Mouse (Mus musculus) lung, postnatal 10 days (tissue): ENCODE data around the gene Chkb.
A peak's percentile ranks its signal among the peaks of the same experiment; 100 is the strongest.

Source experiments
- DNase-seq: peaks from one replicate; pipeline ENCODE4 v3.0.0; 2021

The Chkb gene

DNA sequence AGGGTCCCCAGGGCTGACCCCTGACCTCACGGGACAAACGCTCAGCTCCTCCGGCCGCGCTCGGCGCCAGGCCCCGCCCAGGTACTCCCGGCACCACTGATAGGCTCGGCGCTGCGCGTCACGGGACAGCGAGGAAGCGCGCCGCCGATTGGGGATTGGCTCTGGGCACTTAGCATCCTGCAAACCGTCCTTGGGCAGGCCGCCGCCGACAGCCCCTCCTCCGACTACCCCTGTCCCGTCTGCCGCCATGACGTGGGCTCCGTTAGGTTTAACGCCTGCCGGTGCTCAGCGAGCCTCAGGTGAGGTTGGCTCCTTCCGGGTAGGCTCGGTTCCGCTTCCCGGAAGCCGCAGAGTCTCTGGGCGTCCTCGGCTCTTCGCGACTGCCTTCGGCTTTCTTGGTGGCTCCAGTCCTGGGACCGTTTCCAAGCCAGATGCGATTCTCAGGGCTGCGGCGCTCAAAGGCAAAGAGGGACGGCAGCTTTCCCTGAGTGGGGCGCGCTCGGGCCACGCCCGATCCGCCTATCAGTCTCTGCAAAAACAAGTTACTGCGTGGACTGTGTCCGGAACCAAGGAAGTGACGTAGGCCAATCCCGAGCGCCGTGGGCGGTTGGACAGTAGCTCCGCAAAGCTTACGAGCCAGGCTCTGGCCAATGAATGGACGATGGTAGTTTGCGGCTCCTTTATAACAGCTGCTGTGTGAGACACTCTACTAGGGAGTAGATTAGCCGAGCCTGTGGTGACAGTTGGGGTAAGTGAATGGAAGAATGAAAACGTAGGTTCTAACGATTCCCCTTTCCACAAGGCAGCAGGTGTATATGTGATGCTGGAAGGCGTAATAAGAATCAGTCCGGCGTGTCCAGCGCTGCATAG lies at the start of gene Chkb, which contains the start of the genes C730034F03Rik and Gm44502:
Chkb (minus strand) TSS at position 557 of the 870 bp plus-strand sequence.
C730034F03Rik (plus strand) TSS at position 238 of the 870 bp plus-strand sequence.
Gm44502 (minus strand) TSS at position 345 of the 870 bp plus-strand sequence.
- DNase-seq: peak; percentile 95

DNA sequence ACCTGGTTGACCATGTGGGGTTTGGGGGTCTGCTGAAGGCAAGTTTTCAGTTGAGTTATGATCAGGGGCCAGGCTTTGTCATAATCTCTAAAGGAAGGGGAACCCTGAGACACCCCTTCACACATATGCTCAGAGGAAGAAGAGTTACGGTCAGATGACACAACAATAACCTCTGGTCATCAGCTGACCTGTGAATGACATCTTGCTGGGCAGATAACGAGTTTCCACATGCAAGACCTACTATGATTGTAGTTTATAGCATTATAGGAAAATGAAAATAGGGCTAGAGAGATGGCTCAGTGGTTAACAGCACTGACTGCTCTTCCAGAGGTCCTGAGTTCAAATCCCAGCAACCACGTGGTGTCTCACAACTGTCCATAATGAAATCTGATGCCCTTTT lies 48.9 kb upstream of the Chkb start:
- no peak for DNase-seq

DNA sequence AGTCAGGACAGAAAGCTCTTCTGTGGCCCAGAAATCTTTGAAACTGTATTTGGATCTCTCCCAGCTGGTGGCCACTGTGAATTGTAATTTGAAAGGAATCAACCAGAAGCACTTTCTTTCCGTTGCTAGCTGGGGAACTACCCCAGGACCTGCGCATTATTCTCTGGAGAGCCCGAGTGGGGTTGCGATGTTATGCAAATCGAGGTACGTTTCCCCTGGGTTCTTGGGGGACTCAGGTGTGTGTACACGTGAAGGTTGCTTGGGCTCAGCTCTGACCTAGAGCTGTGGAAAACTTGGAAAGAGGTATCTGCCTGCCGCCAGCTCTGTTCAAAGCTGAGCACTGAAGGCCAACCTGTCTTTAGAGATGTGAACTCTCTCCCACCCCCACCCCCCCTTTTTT lies 48.1 kb upstream of the Chkb start:
- no peak for DNase-seq

DNA sequence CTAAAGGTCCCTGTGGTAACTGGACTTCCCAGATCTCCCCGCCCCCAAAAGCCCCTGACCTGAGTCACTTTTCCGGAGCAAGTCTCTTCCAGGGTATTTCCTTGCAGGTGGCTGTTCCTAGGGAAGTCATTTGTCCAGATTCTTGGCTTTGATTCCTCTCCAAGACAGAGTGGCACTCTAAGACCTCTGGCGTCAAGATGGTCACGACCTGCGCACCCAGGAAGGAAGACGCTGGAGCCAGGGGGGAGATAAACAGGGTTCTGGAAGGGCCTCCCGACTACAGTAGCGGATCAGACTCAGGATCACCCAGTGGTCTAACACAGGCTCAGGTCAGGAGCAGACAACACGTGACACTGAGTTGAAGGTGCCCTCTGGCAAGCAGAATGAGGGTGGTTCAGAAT lies 47.4 kb upstream of the Chkb start, which contains the start of gene Arsa:
Arsa (minus strand) TSS at position 335 of the 401 bp plus-strand sequence.
- peak; percentile 44 for DNase-seq

DNA sequence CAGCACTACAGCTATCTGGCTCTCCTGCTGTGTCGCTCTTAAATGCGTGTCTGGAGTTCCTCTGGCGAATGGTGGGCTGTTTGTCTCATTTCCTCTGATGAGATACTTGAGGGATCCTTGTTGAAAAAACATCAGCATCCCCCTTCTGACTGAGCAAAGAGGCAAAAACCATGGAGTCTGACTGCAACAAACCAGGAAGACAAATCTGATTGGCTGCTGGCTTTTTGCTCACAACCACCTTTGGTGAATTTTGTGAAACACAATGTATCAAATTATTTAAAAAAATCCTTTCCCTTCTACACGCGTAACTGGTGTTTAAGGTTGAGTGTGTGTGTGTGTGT lies 46.7 kb upstream of the Chkb start:
- DNase-seq: no peak

DNA sequence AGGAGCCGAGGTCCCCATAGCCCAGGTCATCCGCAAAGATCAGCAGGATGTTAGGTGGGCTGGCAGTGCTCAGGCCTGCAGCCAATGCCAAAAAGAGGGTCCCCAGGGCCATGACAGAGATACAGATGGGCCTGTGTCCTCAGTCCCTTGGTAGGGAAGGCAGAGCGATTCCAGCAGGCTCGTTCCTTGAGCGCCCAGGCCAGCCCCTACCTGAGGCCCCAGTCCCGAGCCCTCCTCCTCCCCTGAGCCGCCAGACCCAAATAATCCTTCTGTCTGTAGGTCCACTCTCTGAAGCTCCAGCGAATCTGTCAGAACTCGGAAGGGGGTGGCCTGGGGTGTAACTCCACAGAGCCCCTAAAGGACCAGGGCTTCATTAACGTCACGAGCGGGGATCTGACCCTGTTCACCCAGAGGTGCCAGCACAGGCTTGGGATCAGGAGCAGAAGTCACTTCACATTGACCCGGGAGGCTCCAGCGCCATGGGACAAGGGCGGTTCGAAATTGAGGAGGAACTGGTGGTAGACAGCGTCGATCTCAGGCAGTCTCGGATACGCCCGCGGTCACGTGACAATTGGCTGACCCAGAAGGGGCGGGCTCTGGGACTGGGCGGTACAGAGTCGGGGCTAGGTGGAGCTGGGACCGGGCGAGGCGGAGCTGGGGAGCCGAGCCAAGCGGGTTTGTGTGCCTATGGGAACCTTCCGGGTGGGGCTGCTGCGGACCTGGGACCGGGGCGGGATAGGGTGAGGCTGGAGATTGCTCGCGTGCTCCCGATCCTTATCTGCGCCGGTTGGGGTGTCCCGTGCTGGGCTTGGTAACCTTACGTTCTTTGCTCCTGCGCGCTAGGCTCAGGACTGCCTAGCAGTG lies 46.1 kb upstream of the Chkb start:
- peak; percentile 98 for DNase-seq

DNA sequence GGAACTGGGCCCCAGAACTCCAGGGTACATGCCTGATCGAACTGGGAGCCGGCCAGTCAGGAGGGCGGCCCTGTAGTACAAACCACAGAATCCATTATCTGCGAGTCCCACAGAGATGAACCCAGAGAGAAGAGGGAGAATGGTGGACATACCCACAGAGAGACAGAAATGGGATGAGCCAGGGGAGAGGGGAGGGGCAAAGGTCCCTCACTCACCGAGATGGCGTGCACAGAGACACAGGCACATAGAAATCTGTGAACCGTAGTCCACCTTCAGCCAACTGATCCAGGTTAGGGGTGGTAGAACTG lies 45.5 kb upstream of the Chkb start:
- no peak for DNase-seq

DNA sequence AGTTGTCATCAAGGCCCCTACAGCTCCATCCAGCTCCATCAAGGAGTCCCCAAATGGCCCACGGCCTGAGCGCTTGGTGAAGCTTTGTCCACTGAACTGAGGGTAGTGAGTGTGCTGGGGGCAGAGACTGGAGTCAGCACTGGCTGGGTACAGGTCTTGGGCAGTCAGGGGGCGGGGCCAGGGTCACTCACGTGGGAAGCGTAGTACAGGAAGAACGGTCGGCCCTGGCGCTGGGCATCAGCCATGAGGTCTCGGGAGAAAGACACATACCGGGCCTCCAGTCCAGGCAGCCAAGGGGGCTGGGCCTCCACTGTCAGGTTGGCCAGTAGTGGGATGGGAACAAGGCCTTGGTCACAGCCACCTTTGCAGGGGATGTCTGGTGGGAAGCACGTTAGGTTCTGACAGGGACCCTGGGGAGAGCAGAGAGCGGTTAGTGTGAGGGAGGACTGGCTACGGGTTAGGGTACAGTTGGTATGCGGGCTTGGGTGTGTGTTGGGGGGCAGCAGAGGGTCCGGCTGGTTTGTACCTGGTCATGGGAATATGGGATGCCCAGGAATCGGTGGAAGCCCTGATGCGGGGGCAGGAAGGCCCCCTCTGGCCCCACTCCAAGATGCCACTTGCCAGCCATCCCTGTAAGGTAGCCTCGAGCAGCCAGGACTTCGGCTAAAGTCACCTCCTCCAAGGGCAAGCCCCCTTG lies 45.0 kb upstream of the Chkb start:
- peak; percentile 31 for DNase-seq

DNA sequence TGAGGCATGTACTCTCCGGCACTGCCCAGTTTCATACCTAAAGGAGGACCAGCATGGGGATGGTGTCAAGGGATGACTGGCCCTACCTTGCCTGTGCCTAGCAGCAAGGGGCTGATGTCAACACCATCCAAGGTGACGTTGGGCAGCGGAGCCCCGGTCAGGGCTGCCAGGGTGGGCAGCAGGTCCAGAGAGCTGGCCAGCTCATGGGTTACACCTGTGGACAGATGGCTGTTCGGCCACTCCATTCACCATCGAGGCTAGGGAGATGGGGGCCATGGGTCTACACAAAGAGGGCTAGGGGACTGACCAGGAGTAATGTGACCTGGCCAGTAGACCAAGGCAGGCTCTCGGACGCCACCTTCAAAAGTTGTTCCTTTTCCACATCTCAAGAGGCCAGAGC lies 44.2 kb upstream of the Chkb start:
- DNase-seq: no peak

DNA sequence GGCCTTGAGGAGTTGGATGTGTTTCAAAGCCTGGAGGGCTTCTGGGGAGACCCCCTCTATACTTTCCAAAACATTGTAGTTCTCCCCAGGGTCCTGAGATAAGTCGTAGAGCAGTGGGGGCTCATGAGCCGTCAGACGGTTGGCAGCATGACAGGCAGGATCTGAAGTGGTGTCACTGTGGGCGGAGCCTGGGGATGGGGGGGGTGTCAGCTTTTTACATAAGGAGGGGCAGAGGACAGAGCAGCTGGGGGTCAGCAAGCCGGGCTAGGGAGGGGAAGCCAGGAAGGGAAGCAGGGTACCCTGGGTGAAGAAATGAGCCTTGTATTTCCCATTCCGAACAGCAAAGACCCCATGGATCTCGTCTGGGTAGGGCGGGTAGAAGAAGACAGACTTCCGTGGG lies 43.7 kb upstream of the Chkb start:
- DNase-seq: no peak

DNA sequence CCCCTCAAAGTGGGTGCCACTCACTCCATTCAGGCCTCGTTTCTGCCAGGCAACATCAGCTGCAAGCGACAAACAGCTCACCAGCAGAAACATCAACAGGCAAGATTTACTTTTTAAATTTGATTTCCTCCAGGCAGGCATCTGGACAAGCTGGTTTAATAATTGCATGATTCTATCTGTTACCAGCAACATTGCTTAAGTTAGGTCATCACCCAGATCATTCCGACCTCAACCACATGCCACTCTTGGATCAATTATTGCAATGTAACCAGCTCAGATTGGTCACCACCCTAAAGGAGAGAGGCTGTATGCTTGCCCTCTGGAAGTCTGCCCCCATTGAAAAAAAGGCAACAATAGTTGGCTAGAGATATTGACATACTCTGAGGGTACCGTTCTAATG lies 41.8 kb upstream of the Chkb start:
- no peak for DNase-seq

DNA sequence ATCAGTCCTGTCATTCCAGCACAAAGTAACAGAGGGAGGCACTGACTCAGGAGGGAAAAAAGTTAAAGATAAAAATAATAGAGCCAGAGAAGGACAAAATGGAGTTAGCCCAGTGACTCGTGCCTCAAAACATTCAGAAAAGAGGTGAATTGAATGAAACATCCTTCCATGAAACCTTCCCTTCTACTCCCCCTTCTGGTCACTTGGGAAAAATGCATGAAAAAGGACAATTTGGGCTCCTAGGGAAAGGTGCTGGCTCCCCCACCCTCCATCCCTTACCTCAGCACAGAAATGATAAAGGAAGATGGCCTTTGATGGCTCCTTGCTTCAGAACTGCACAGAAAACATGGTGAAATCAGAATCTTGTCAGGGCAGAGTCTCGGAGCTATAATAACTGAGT lies 38.9 kb upstream of the Chkb start:
- peak; percentile 22 for DNase-seq

DNA sequence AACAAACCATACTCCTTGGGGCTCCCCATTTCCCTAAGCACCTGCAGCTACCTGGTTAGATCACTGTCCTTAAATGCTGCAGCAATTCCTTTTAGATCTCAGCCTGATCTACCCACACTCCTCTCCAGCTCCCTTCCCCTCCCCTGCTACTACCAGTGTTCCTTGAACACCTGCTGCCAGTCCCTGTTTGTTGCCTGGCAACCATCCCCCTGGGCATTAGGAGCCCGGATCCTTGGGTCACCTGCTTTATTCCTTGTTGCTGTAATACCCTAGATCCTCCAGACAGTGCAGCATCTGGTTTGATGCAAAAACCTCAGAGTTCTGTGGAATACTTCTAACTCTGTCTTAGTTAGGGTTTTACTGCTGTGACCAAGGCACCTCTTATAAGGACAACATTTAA lies 35.3 kb upstream of the Chkb start:
- DNase-seq: no peak

DNA sequence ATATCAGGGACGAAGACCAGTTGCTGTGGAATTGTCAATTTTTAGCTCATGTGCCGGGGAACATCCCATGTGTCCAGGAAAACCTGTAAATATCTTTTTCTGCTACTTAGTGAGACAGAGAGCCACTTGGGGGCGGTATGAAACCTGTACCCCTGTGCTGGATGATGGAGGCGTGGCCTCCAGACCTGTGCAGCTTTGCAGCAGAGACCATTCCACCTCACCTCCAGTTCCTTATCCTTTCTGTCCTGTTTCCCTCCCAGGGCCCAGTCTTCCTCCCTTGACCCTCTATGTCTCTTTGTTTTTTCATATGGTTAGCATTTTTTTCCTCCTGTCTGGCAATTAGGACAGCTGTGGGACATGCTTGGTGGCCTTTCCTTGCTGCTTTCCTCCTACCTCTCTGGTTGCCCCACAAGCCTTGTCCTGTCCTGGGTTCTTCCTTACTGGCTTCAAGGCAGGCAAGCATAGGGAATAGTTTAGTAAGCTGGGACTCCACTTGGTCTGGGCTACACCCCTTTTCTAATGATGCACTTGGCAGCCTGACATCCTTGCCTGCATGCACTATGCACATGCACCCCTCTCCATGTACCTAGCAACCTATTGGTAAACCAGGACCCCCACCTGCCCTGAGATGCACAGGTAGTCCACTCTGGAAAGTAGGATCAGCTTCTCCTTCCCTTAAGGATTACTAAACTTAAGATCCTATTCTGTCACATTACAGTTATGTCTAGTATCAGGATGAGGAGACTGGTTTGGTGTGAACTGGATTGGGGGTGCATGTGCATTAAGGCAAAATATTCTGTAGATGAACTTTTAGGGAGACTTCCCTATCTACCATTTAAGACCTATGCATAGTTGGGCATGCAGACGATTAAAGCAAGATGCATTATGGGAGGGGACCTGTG lies 33.9 kb upstream of the Chkb start:
- peak; percentile 31 for DNase-seq

DNA sequence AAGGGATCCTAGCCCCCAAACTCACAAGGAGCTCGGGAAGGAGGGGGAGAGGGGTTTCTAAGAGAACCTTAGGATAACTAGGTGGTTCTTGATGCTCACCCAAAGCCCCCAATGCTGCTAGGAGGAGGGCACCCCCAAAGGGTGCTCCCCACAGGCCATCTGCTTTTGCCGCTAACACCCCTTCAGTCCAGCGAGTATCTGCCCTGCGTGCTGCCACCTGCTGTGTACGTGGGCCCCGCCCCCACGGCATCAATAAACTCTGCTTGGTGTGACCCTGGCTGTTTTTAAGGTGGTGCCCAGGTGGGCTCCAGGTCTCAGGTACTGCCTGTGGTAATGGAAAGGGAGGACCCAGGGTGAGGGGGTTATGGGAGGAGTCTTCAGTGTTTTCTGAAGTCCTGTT lies 32.5 kb upstream of the Chkb start:
- DNase-seq: no peak

DNA sequence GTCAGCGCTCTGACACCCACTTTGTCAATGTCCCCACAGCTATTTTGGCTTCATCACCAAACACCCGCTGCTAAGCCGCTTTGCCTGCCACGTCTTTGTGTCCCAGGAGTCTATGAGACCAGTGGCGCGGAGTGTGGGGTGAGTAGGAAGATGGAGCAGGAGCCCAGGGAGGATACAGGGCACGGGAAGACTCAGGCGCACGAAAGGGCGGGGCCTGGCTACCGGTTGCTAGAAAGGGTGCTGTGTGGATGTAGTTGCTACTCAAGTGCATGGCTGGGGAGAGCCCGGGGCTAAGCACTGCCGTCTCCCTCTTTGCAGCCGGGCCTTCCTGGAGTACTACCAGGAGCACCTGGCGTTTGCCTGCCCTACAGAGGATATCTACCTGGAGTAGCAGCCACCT lies 31.6 kb upstream of the Chkb start:
- no peak for DNase-seq

DNA sequence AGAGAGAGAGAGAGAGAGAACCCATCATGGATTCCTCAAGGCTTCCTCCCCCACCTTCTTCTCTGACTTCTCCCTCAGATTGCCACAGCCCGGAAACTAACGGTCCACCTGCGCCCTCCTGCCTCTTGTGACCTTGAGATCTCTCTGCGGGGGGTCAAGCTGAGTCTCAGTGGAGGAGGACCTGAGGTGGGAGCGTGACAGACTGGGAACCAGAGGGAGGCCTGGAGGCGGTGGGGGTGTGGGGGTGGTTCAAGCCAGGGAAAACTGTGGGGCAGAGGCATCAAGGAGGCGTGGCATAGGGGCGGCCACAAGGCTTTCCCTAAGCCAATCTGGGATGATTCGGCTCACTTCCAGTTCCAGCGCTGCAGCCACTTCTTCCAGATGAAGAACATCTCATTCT lies 30.6 kb upstream of the Chkb start:
- no peak for DNase-seq

DNA sequence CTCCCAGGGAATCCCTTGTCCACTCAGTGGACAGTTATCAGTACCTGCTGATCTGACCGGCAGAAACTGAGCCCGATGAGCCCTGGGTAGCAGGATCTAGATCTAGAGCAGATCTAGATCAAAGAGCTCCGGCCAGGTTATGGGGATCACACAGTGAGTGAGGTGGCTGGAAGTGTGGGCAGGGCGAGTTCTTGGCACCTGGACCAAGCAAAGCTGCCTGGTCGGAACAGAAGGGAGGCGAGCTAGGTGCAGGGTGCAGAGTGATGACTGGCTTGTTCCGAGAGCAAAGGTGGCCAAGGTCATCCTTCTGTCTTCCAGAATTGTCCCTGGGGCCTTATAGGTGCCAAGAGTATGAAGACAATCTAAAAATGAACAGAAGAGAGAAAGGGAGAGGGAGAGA lies 30.1 kb upstream of the Chkb start:
- DNase-seq: no peak

DNA sequence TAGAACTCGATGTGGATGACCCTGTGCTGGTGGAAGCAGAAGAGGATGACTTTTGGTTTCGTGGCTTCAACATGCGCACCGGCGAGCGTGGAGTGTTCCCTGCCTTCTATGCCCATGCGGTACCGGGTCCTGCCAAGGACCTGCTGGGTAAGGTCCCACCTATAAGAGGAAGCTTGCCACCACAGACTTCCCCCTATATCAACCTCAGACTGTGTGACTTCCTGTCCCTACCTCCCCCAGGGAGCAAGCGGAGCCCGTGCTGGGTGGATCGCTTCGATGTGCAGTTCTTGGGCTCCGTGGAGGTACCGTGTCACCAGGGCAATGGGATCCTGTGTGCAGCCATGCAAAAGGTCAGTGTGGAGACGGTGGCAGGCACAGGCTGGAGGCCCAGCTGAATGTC lies 29.2 kb upstream of the Chkb start:
- no peak for DNase-seq

DNA sequence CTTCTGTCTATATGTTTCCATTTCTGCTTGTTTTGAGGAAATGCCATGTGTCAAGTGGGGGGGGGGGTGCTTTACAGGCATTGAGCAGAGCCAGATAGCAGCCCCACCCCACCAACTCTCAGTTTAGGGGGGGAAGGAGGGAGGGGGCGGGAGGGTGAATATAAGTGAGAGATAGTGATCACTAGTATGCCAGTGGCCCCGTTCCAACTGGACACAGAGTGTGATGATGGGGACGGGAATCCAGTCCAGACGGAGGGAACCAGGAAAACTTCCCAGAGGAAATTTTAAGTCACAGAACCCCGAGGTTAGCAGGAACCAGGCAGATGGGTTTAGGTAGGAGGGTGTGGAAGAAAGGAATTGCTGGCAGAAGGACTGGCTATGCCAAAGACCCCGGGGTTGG lies 25.9 kb upstream of the Chkb start:
- DNase-seq: no peak

DNA sequence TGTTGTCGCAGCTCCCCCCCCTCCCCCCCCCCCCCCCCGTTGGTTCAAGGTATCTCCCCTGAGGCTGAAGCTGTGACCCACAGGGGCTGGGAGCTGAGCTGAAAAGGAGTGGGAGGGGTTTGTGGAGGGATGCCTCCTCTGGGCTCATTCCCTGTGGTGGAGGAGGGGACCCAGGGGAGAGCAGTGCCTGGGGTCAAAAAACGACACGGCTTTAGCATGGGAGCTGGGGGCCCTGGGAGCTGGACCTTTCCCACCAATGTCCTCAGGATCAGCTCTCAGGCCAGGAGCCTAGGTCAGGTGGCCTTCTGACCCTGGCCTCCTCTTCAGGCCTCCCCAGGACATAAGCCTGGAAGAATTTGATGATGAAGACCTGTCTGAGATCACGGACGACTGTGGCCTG lies 25.1 kb upstream of the Chkb start:
- DNase-seq: no peak

DNA sequence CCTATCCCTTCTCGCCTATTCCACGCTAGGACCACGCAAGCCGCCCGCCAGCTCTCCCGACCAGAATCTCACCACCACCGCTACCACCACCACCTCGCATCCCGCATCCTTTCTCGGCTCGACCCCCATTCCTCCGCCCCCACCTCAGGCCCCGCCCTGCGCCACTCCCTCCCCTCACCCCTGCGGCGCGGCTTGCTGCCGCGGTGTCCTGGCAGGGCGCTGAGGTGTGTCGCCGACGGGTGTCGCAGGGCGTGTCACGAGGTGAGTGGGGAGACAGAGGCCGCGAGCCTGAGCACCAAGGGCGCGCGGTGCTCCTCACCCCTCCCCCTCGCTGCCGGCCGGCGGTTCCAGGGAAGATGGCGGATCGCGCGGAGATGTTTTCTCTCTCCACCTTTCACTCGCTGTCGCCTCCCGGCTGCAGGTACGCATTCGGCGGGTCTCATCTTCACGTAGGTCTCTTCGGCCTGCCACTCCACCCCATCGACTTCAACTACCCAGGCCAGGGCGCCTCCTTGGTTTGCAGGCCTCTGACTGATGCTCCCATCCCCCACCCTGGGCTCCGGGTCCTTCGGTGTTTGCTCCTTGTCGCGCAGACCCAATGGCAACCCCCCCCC lies 24.3 kb upstream of the Chkb start, which contains the start of gene Mapk8ip2:
Mapk8ip2 (plus strand) TSS at position 49 of the 614 bp plus-strand sequence.
- DNase-seq: no peak
